Mouse (Mus musculus) neural tube, embryonic 13.5 days (tissue): ENCODE data around the gene Celf2. TPM values are rescaled to one million over a fixed set of nuclear protein-coding genes. Genes with fewer than 3 reads are reported as not detected.

Experiments used
- ATAC-seq: fragments of 200-750 bp; cut with Nextera tagmentation; 2 replicates; pipeline ENCODE4 v1.8.0; 2017; ENCODE audit warnings: low read depth, mild to moderate bottlenecking, moderate TSS enrichment, moderate library complexity
- H3K27ac ChIP-seq: fragments of 300-500 bp; sonication (generic); replicated peaks from 2 replicates; pipeline ENCODE4 v1.5.1; 2015; ENCODE audit warnings: moderate library complexity, mild to moderate bottlenecking, inconsistent platforms
- H3K27me3 ChIP-seq: fragments of 300-500 bp; sonication (generic); 2 replicates; pipeline ENCODE4 v1.6.1; 2015; ENCODE audit warnings: mild to moderate bottlenecking, inconsistent platforms
- H3K36me3 ChIP-seq: fragments of 300-500 bp; sonication (generic); 2 replicates; pipeline ENCODE4 v1.6.1; 2015; ENCODE audit warnings: mild to moderate bottlenecking, inconsistent platforms
- H3K4me1 ChIP-seq: fragments of 300-500 bp; sonication (generic); replicated peaks from 2 replicates; pipeline ENCODE4 v1.6.1; 2015; ENCODE audit warnings: inconsistent platforms
- H3K4me2 ChIP-seq: fragments of 300-500 bp; sonication (generic); 2 replicates; pipeline ENCODE4 v1.6.1; 2015; ENCODE audit warnings: inconsistent platforms, mild to moderate bottlenecking, moderate library complexity
- H3K4me3 ChIP-seq: fragments of 300-500 bp; sonication (generic); 2 replicates; pipeline ENCODE4 v1.5.1; 2015; ENCODE audit warnings: mild to moderate bottlenecking, inconsistent platforms
- H3K9ac ChIP-seq: fragments of 300-500 bp; sonication (generic); 2 replicates; pipeline ENCODE4 v1.6.1; 2015; ENCODE audit warnings: moderate library complexity, mild to moderate bottlenecking, inconsistent platforms
- H3K9me3 ChIP-seq: fragments of 300-500 bp; sonication (generic); 2 replicates; pipeline ENCODE4 v1.6.1; 2016; ENCODE audit warnings: inconsistent platforms
- WGBS: fragments of 180-500 bp; shearing (Covaris S2); methylation state at CpG from one replicate; pipeline ENCODE4 v1.1.7; 2015; 5-methylcytosine and 5-hydroxymethylcytosine counted together
- polyA plus RNA-seq: library from polyadenylated mRNA; unstranded; fragments of >200 nt; fragmentation: Nextera tagmentation; extraction: Ambion mirVana; gene quantifications from 2 replicates; pipeline ENCODE4 v1.2.1, GENCODE M21; 2015

Celf2 gene
- polyA plus RNA-seq, 1 experiment from 2014 or later, result 111 TPM

DNA sequence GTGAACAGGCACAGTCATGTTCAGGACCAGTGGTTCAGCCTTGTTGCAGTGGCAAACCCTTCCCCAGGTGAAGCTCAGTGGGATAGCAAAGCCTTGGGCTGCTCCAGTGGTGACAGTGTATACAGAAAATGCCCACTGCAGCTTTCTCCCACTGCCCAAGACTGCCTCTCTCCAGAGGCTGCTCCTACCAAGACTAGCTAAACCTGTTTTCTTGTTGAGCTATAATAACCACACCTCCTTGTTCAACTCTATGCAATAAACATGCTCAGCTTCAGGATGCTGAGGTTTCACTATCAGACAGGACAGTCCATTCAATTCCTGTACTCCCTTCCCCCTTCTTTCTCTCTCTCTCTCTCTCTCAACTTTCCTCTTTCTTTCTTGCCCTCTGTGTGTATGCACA lies 15.9 kb downstream of the Celf2 start:
- Histone ChIP-seq H3K36me3 (no peaks in the 10 kb centered on the region), H3K4me3 (no peak overlapping the region), H3K9ac (no peak overlapping the region), H3K4me1 (no peaks in the 10 kb centered on the region), H3K4me2 (no peak overlapping the region), H3K27ac (no peak overlapping the region), H3K27me3 (no peaks in the 10 kb centered on the region), H3K9me3 (no peaks in the 10 kb centered on the region)
- ATAC-seq, result no peak

- Histone ChIP-seq H3K4me2 (no peak overlapping the region), H3K27ac (no peak overlapping the region), H3K36me3 (no peaks in the 10 kb centered on the region), H3K9ac (no peak overlapping the region), H3K27me3 (no peaks in the 10 kb centered on the region), H3K9me3 (no peaks in the 10 kb centered on the region), H3K4me1 (no peaks in the 10 kb centered on the region), H3K4me3 (no peak overlapping the region)
- no peak for ATAC-seq
- 83% methylated on average over 2 of the region's 2 CpGs for WGBS
Measured at GRCm38 (mm10) chr2:7484974-7485373, 24.4 kb downstream of the Celf2 start.

GRCm38 (mm10) chr2:7482062-7482461 lies 27.3 kb downstream of the Celf2 start:
- H3K4me3 ChIP-seq, result no peak overlapping the region
- H3K27ac ChIP-seq, result no peak overlapping the region
- no peaks in the 10 kb centered on the region for H3K27me3 ChIP-seq
- H3K4me2 ChIP-seq, result no peak overlapping the region
- H3K9me3 ChIP-seq, result no peaks in the 10 kb centered on the region
- H3K4me1 ChIP-seq, result no peaks in the 10 kb centered on the region
- 83% methylated on average over 4 of the region's 4 CpGs for WGBS
- H3K36me3 ChIP-seq, result no peaks in the 10 kb centered on the region
- no peak for ATAC-seq
- H3K9ac ChIP-seq, result no peak overlapping the region

GRCm38 (mm10) chr2:7460329-7461056 lies 48.9 kb downstream of the Celf2 start:
- Histone ChIP-seq H3K9ac (no peak overlapping the region), H3K27ac (no peak overlapping the region), H3K4me1 (no peaks in the 10 kb centered on the region), H3K36me3 (no peaks in the 10 kb centered on the region), H3K27me3 (no peaks in the 10 kb centered on the region), H3K4me3 (no peak overlapping the region), H3K4me2 (no peak overlapping the region), H3K9me3 (no peaks in the 10 kb centered on the region)
- ATAC-seq, result no peak
- 69% methylated on average over 5 of the region's 5 CpGs for WGBS

DNA sequence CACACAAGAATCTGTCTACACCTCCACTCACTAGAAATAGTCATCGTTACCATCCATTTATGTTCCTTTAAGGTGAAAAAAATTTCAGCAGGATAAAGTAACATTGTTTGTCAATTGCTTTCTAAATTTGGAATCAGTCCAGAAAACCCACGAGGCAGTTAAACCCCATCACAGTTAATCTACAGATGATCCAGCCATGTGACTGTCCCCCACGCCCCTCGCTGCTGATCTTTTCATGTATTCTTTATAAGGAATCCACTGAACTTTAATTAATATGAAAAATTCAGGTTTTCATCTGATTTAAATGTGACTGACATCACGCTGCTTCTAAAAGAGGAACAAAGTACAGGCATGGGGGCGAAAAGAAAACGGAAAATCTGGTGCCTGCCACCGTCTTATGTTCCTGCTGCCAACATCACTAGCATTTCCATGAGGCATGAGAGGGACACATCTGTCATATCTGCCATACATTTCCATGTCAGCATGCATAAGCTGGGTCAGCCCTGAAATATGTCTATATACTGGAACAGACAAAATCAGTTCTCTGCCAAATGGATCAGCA lies 70.6 kb downstream of the Celf2 start:
- H3K4me1 ChIP-seq, result no peaks in the 10 kb centered on the region
- no peaks in the 10 kb centered on the region for H3K36me3 ChIP-seq
- H3K4me3 ChIP-seq, result no peak overlapping the region
- H3K9ac ChIP-seq, result no peak overlapping the region
- 82% methylated on average over 8 of the region's 8 CpGs for WGBS
- no peaks in the 10 kb centered on the region for H3K27me3 ChIP-seq
- ATAC-seq, result no peak
- H3K4me2 ChIP-seq, result no peak overlapping the region
- no peaks in the 10 kb centered on the region for H3K9me3 ChIP-seq
- H3K27ac ChIP-seq, result no peak overlapping the region

GRCm38 (mm10) chr2:7426481-7426880 lies 82.9 kb downstream of the Celf2 start:
- no peaks in the 10 kb centered on the region for H3K27me3 ChIP-seq
- H3K4me1 ChIP-seq, result no peaks in the 10 kb centered on the region
- no peaks in the 10 kb centered on the region for H3K9me3 ChIP-seq
- H3K4me3 ChIP-seq, result no peak overlapping the region
- 72% methylated on average over 1 of the region's 1 CpGs for WGBS
- H3K9ac ChIP-seq, result no peak overlapping the region
- no peaks in the 10 kb centered on the region for H3K36me3 ChIP-seq
- no peak for ATAC-seq
- no peak overlapping the region for H3K27ac ChIP-seq
- no peak overlapping the region for H3K4me2 ChIP-seq

GRCm38 (mm10) chr2:7400530-7400929 lies 108.8 kb downstream of the Celf2 start:
- ATAC-seq, result no peak

DNA sequence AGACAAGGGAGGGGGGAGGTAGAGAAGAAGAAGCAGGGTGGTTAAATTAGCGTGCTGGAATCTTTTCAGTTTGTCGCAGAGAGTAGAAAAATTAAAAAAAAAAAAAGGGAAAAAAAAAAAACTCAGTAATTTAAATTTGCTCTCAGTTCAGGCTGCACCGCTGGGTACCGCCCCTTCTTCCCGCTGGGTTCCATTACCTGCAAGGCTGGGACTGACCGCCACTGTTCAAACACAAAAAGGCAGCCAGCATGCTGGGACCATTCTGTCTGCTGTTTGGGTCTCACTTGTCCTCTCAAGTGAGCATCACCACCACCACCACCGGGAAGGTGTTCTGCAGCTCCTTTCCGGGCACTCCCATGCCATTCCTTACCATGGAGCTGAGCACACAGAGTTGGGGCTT lies 113.4 kb downstream of the Celf2 start:
- no peak for ATAC-seq
- H3K9me3 ChIP-seq, result no peaks in the 10 kb centered on the region
- H3K27me3 ChIP-seq, result no peaks in the 10 kb centered on the region
- H3K4me2 ChIP-seq, result peak overlapping the region; percentile 52
- H3K4me1 ChIP-seq, result 0 out of 2 replicates have a peak, but pooled peaks cover 2% of the 10 kb centered on the region
- H3K36me3 ChIP-seq, result no peaks in the 10 kb centered on the region
- H3K9ac ChIP-seq, result peak overlapping the region; percentile 57
- WGBS, result 32% methylated on average over 8 of the region's 8 CpGs
- no peak overlapping the region for H3K27ac ChIP-seq
- H3K4me3 ChIP-seq, result peak overlapping the region; percentile 24

More at GRCm38 (mm10) chr2:7400530-7400929, 108.8 kb downstream of the Celf2 start:
- Histone ChIP-seq H3K9ac (no peak overlapping the region), H3K4me1 (0 out of 2 replicates have a peak, but pooled peaks cover 2% of the 10 kb centered on the region), H3K4me3 (no peak overlapping the region), H3K4me2 (no peak overlapping the region), H3K9me3 (no peaks in the 10 kb centered on the region), H3K36me3 (no peaks in the 10 kb centered on the region), H3K27ac (no peak overlapping the region), H3K27me3 (no peaks in the 10 kb centered on the region)
- 88% methylated on average over 3 of the region's 3 CpGs for WGBS

DNA sequence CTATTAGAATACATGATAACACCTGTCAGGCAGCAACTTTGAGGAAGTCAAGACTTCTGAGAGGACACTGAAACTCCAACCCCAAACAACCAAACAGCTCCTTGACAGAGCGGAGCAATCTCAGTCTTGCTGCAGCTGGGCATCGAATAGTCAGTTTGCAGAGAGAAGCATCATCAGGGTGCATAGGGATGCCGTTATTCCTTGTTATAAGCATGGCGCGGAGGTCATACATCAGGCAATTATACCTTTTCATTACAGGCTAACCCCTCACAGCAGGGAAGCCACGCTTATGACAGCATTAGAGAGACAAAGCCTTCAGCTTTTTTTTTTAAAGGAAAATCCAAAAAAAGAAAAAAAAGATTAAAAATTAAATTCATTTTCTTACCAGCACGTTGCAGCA lies 113.9 kb downstream of the Celf2 start:
- Histone ChIP-seq H3K9me3 (no peaks in the 10 kb centered on the region), H3K9ac (peak overlapping the region; percentile 57), H3K27me3 (no peaks in the 10 kb centered on the region), H3K4me1 (0 out of 2 replicates have a peak, but pooled peaks cover 2% of the 10 kb centered on the region), H3K4me2 (peak overlapping the region; percentile 52), H3K4me3 (peak overlapping the region; percentile 24), H3K27ac (no peak overlapping the region), H3K36me3 (no peaks in the 10 kb centered on the region)
- 29% methylated on average over 7 of the region's 7 CpGs for WGBS
- ATAC-seq, result no peak

DNA sequence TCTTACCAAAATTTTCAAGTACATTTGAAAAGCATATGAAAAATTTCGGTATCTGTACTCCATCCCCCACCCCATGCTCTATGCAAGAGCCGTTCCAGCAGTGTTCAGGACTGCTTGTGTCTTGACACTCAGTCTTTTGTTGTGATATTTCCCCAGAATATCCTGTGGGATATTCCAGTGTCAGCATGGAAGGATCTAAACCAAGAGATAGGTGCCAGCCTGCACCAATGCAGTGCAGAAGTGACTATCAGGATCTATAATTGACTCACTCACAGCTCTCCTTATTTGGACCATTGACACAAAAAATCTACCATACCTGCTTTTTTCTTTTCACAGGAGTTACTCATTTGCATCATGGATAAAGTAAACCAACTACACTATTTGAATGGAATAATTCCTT lies 116.9 kb downstream of the Celf2 start:
- Histone ChIP-seq H3K27me3 (no peaks in the 10 kb centered on the region), H3K27ac (no peak overlapping the region), H3K4me3 (no peak overlapping the region), H3K9ac (no peak overlapping the region), H3K4me2 (no peak overlapping the region), H3K9me3 (no peaks in the 10 kb centered on the region), H3K36me3 (no peaks in the 10 kb centered on the region), H3K4me1 (0 out of 2 replicates have a peak, but pooled peaks cover 2% of the 10 kb centered on the region)
- no peak for ATAC-seq
- 83% methylated on average over 2 of the region's 2 CpGs for WGBS

DNA sequence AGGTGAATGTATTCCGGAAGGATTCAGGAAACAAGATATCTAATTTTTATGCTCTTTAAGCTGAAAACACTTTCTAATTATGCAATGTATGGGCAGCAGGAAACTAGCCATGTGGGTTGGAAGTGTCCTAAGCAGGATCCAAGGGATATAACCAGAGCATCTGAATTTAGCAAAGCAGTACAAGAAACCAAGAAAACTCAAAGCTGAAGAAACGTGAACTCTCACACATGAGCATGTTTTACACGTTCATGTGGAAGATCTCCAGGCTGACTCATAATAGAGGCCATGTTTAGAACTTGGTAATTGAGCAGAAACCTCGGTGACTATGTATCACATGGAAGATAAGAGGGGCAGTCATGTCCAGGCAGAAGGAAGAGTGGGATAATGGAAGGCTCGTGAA lies 120.1 kb downstream of the Celf2 start:
- no peak overlapping the region for H3K4me3 ChIP-seq
- no peaks in the 10 kb centered on the region for H3K27me3 ChIP-seq
- no peak overlapping the region for H3K27ac ChIP-seq
- H3K36me3 ChIP-seq, result no peaks in the 10 kb centered on the region
- H3K9ac ChIP-seq, result no peak overlapping the region
- no peaks in the 10 kb centered on the region for H3K4me1 ChIP-seq
- ATAC-seq, result no peak
- 93% methylated on average over 5 of the region's 5 CpGs for WGBS
- no peak overlapping the region for H3K4me2 ChIP-seq
- H3K9me3 ChIP-seq, result no peaks in the 10 kb centered on the region

DNA sequence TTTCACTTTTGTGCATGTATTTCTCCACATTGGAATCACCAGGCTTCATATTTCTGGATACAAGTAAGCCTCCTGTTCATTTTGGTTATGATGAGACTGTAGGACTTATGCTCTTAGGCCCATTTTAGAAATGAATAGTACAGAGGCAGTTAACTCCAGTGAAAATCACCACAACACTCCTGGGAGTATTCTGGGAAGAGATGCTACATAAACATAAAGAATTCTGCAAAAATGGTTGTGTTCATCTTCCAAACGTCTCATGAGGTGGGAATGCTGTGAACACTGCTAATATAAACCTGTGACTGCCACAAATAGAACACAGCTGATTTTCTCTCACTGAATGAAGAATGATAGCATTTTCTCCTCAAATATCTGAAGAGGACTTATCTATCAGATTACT lies 130.6 kb downstream of the Celf2 start:
- Histone ChIP-seq H3K36me3 (no peaks in the 10 kb centered on the region), H3K9me3 (no peaks in the 10 kb centered on the region), H3K27ac (no peak overlapping the region), H3K9ac (no peak overlapping the region), H3K4me2 (no peak overlapping the region), H3K27me3 (no peaks in the 10 kb centered on the region), H3K4me1 (no peaks in the 10 kb centered on the region), H3K4me3 (no peak overlapping the region)
- no peak for ATAC-seq
- WGBS, result 44% methylated on average over 1 of the region's 1 CpGs

- Histone ChIP-seq H3K27ac (no peak overlapping the region), H3K36me3 (no peaks in the 10 kb centered on the region), H3K4me1 (no peaks in the 10 kb centered on the region), H3K27me3 (no peaks in the 10 kb centered on the region), H3K9ac (no peak overlapping the region), H3K9me3 (no peaks in the 10 kb centered on the region), H3K4me2 (no peak overlapping the region), H3K4me3 (no peak overlapping the region)
- no peak for ATAC-seq
- 93% methylated on average over 1 of the region's 1 CpGs for WGBS
Measured at GRCm38 (mm10) chr2:7377878-7378277, 131.5 kb downstream of the Celf2 start.
